Mouse (Mus musculus) T-cell, adult 2 months (primary cell): Measurements from ENCODE around the gene Gm1140.
"Not testable (repeated sequence)": the region's sequence is repeated elsewhere in the genome, so short reads cannot be mapped to it uniquely, and the experiment has no call there.

Experiments
- DNase-seq: peaks from one replicate; pipeline ENCODE4 v3.0.0; 2022; ENCODE audit warnings: low spot score

Gene Gm1140

DNA sequence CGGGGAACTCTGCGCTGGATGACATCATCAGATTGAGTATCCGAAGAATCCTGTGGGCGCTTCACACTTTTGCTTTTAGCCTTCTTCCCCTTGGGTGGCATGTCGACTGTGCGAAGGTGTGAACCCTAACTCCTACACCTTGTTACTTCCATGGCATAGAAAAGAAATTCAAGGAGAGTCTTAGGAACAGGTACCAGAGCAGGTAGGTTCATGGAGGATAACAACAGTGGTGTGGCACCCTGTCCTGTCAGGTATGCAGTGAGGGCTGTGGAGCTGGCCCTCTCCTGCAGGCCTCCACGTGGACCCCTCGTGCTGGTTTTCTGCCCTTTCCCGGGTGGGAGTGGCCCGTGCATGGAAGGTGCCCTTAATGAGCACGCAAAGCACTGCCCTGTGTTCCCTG, at the start of gene Gm1140:
Gene Gm1140 (minus strand): TSS at position 101 of the 400 bp plus-strand sequence.
- DNase-seq = not testable (repeated sequence)

DNA sequence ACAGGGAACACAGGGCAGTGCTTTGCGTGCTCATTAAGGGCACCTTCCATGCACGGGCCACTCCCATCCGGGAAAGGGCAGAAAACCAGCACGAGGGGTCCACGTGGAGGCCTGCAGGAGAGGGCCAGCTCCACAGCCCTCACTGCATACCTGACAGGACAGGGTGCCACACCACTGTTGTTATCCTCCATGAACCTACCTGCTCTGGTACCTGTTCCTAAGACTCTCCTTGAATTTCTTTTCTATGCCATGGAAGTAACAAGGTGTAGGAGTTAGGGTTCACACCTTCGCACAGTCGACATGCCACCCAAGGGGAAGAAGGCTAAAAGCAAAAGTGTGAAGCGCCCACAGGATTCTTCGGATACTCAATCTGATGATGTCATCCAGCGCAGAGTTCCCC, 2.0 kb upstream of the Gm1140 start, which contains the start of gene Gm14692:
Gene Gm14692 (plus strand): TSS at position 301 of the 400 bp plus-strand sequence.
- DNase-seq = not testable (repeated sequence)
